Mouse (Mus musculus) activated CD4-positive, CD25-positive, alpha-beta regulatory T cell, adult 9 weeks (primary cell): ENCODE results near the gene Med17. TPM values are rescaled to one million over a fixed set of nuclear protein-coding genes. Genes with fewer than 3 reads are reported as not detected.

ENCODE experiments used
- polyA plus RNA-seq: library from polyadenylated mRNA; unstranded; fragments of 100-300 nt; shearing (Covaris generic); gene quantifications from one replicate; pipeline ENCODE4 v1.2.1, GENCODE M21; 2017

The Med17 gene
- polyA plus RNA-seq = 68.9 TPM

DNA sequence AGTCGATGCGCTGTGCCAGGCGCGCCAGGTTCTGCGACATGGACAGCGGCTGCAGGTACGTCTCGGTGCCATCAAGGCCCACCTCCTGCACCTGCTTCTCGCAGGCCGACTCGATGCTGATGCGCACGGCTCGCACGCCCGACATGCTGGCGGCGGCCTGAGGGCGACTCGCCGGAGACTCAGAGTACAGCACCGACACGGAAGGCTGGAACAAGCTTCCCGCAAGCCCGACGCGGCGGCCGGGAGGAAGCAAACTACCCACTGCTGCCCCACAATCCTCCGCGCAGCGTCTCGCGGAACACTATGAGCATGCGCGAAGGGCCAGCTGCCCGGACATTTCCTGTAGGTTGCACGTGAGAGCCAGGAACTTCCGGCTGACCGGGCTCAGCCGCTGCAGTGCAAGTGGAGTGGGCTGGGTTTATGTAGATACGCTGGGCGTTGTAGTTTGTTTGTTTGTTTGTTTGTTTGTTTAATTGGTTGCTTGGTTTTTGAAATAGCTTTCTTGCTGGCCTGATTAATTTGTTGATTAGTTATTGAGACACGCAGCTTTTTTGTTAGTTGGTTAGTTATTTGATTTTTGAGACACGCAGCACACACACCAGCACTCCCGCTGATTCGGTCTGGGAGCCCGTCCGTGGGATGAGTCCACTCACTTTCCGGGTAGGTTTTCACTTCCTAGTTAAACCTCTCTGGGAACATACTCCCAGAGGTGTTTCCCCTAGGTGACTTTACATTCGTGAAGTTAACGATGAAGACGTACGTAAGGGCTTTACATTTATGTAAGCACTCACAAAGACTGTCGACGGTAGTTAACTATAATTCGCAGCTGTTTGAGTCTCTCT lies at the start of gene Med17:
Gene Med17, minus strand, starts transcription at position 283 of the 842 bp plus-strand sequence.

DNA sequence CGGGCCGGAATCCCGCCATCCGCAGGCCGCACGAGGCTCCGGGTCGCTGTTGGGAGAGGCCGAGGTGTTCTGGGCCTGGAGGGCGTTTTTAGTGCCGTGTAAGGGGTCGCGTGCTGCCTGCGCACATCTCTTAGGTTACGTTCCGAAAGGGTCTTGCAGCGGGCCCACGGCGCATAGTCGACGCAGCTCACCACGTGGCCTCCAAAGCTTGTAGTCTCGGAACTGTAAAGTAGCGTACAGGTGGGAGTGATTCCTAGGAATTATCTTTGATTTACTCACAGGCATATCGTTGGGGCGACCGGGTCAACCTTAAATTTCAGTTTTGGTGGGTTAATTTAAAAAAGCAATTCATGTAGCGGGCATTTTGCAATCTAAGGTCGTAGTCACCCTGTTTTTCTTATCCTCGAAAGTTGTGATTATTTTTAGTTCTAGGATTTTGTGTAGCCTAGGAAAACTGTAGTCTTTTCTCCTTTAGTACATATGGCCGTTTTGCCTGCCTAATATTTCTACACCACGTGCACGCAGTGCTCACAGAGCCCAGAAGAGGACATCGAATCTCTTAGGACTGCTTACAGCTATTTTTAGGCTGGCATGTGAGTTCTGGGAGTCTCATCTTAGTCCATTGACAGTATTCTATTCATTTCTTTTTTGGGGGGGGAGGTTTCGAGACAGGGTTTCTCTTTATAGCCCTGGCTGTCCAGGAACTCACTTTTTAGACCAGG lies 26.8 kb upstream of the Med17 start, which contains the start of gene 4931406C07Rik:
Gene 4931406C07Rik, minus strand, starts transcription at position 51 of the 722 bp plus-strand sequence.

DNA sequence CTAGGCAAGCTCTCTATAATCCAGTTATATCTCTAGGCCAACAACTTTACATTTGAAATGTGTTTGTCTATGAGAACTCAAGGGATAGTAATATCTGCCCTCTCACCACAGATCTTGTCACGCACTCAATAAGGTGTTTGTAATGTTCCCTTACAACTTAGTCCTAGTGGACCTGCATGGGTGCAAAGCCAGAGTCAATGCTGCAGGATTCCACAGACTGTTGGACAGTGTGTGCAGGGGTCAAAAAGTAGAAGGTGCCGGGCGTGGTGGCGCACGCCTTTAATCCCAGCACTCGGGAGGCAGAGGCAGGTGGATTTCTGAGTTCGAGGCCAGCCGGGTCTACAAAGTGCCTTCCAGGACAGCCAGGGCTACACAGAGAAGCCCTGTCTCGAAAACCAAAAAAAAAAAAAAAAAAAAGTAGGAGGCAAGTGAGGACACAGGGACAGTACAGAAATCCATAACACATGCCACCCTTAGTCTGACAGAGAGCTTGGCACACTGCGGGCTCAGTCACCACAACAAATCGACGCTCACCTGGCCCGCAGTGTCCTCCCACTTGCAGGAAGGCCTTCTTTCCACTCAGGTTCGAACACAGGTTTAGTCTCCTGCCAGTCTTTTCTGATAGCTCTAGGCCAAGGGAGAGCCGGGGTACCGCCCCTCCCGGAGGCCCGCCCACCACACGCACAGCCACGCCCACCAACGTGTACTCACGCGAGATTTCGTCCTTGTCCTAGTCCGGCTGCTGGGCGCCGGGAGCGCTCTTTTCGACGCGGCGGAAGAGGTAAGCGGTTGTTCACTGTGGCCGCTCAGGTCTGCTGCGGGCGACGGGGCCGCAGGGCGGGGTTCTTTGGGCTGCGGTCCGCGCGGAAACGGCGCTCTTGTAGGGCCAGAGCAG lies 26.0 kb upstream of the Med17 start, which contains the start of gene Taf1d:
Gene Taf1d, plus strand, starts transcription at position 712 of the 895 bp plus-strand sequence.

DNA sequence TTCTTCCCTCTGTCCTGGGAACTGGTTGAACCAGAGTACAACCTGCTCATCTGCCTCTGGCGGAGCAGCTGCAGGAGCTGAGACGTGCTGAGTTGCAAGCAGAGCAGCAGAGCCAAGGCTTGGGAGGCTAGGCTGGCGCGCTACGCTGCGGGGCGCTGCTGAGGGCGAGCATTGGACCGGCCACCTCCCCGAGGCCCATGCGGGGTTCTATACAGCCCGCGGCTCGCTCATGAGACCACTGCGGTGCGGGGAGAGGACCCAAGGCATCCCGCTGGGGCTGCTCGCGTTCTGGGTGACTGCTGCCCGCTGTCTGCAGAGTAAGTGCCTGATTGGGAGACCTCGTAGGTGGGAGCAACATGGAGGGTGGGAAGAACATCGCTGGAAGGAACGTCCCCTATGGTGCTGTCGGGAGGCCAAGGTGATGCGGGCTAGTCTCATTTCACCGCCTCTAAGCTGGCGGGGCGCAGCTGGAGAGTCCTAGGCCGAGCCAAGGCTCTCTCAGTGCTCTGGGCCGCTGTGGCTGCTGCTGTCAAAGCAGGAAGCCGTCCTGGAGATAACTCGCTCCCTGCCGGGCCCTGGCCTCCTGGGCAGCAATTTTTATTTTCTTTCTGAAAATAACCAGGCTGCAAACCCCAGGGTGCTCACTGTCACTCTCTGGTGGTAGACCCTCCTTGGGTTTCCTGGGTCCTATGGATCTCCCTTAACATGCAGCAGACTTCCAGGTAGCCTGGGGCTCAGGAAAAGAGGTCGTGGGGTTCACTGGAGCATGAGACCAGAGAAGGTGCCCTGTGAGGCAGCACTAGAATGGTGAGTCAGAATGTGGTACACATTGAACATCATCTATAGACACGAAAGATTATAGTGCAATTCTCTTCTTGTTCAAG lies 40.4 kb downstream of the Med17 start, which contains the start of gene Vstm5:
Gene Vstm5, plus strand, starts transcription at position 4 of the 884 bp plus-strand sequence.

Other genes with a start within 250 kb of the Med17 start
- gene Panx1, start 234.5 kb downstream of the Med17 start, polyA plus RNA-seq = 24.2 TPM
- not detected for gene Hephl1, start 167.8 kb downstream of the Med17 start, polyA plus RNA-seq
- not detected for gene Vstm5, start 40.9 kb downstream of the Med17 start, polyA plus RNA-seq
- gene Taf1d, start 26.3 kb upstream of the Med17 start, polyA plus RNA-seq = 78.7 TPM
- gene 4931406C07Rik, start 26.5 kb upstream of the Med17 start, polyA plus RNA-seq = 4.9 TPM
- gene Cep295, start 77.9 kb upstream of the Med17 start, polyA plus RNA-seq = 28.6 TPM
- gene Smco4, start 213.5 kb upstream of the Med17 start, polyA plus RNA-seq = 36.7 TPM